In genomic region chr17:30097677-30098076, GRCm38 (mm10) we compare ENCODE assay signal across 24 mouse cellular contexts.
DNase-seq lines count a peak whose midpoint lies in the region; ATAC-seq and TF ChIP-seq lines count a peak whose summit lies in the region.
"Had no signal": no experiment of that assay in that cellular context is flagged by ENCODE, and none has a peak within 500 bp of the region (broad histone marks: within the 10 kb centered on the region; RNA-seq: fewer than 3 reads in every experiment).

No protein-coding gene starts in this region.

- H3K9me3 ChIP-seq in heart, embryonic 10.5 days = no peaks in the 10 kb centered on the region; the same call in 1 of the 2 replicates
- no peaks in the 10 kb centered on the region for H3K9me3 ChIP-seq in heart, postnatal 0 days (replicated peaks; ENCODE audit: control insufficient read depth, low read length)
- no peaks in the 10 kb centered on the region for H3K9me3 ChIP-seq in MEL (replicated peaks; ENCODE audit: insufficient read depth, low read length)
- H3K9me3 ChIP-seq: forebrain, embryonic 12.5 days had no signal

- peaks cover 33% of the 10 kb centered on the region for H3K4me1 ChIP-seq in heart, embryonic 10.5 days
- peaks cover 32% of the 10 kb centered on the region for H3K4me1 ChIP-seq in heart, postnatal 0 days (ENCODE audit: control insufficient read depth, insufficient read depth)
- H3K4me1 ChIP-seq in MEL (ENCODE audit: control insufficient read depth in 1 of 2, insufficient read depth in 2 of 2, low read length in 2 of 2) = peaks cover 25% of the 10 kb centered on the region in 2 experiments

- no peak overlapping the region for H3K4me2 ChIP-seq in heart, postnatal 0 days (ENCODE audit: low read depth, low read length)
- H3K4me2 ChIP-seq: embryonic facial prominence, embryonic 12.5 days; forebrain, embryonic 12.5 days had no signal

- H3K27ac ChIP-seq in heart, embryonic 10.5 days = 0 out of 2 replicates have a peak overlapping the region, but pooled peaks have one; percentile 22
- 0 out of 2 replicates have a peak overlapping the region, but pooled peaks have one; percentile 38 for H3K27ac ChIP-seq in heart, postnatal 0 days (ENCODE audit: low read depth)
- peak overlapping the region; percentile 23 for H3K27ac ChIP-seq in MEL (ENCODE audit: control insufficient read depth, low read depth, low read length)
- H3K27ac ChIP-seq: embryonic facial prominence, embryonic 10.5 days; embryonic facial prominence, embryonic 12.5 days; forebrain, embryonic 10.5 days; forebrain, embryonic 12.5 days had no signal

- TF ChIP-seq RAD21 in MEL (IDR thresholded peaks at IDR 0.05; ENCODE audit: low read depth, low read length) = no peak

- H3K4me3 ChIP-seq in heart, embryonic 10.5 days = no peak overlapping the region
- H3K4me3 ChIP-seq in heart, postnatal 0 days (ENCODE audit: low read depth, low read length) = no peak overlapping the region
- H3K4me3 ChIP-seq in MEL (ENCODE audit: control insufficient read depth in 1 of 2, insufficient read depth in 1 of 2, low read depth in 2 of 2, low read length in 2 of 2) = no peak overlapping the region
- H3K4me3 ChIP-seq: embryonic facial prominence, embryonic 10.5 days; embryonic facial prominence, embryonic 12.5 days; erythroblast, embryonic 14.5 days; forebrain, embryonic 10.5 days; forebrain, embryonic 12.5 days had no signal

- DNase-seq in heart, embryonic 10.5 days (ENCODE audit: low spot score) = no peak
- no peak for DNase-seq in heart, adult 18-20 months
- no peak for DNase-seq in heart, postnatal 0 days (ENCODE audit: low spot score)
- no peak for DNase-seq in heart, adult 8-10 months (ENCODE audit: low spot score)
- peak; percentile 51 for DNase-seq in MEL (ENCODE audit: low read depth, low spot score)
- DNase-seq in cerebellum, adult 18-20 months = no peak
- DNase-seq: adrenal gland, adult 2 months; adrenal gland, postnatal 10 days; adrenal gland, postnatal 25 days; B cell, adult 2 months; cerebellum, adult 11 months; cerebellum, adult 2 months; cerebellum, adult 9-10 months; cerebellum, postnatal 10 days; cerebellum, postnatal 25 days had no signal

- peaks cover 21% of the 10 kb centered on the region for H3K36me3 ChIP-seq in heart, embryonic 10.5 days
- peaks cover 10% of the 10 kb centered on the region; the same call in 1 of the 2 replicates for H3K36me3 ChIP-seq in heart, postnatal 0 days (replicated peaks; ENCODE audit: control insufficient read depth, insufficient read depth, low read length)
- H3K36me3 ChIP-seq in MEL (ENCODE audit: control insufficient read depth in 1 of 2, insufficient read depth in 2 of 2, low read length in 2 of 2) = peaks cover 7 to 37% of the 10 kb centered on the region in 2 experiments; a peak in 3 of 4 replicates

- no peak overlapping the region for H3K9ac ChIP-seq in heart, postnatal 0 days (replicated peaks; ENCODE audit: low read depth, low read length)
- H3K9ac ChIP-seq in MEL (ENCODE audit: control insufficient read depth, low read depth, low read length, poor library complexity, severe bottlenecking) = no peak overlapping the region
- H3K9ac ChIP-seq: embryonic facial prominence, embryonic 12.5 days; forebrain, embryonic 12.5 days had no signal

- WGBS in heart, embryonic 10.5 days = 62% methylated on average over 4 of the region's 4 CpGs
- 44% methylated on average over 4 of the region's 4 CpGs for WGBS in heart, postnatal 0 days

- no peak for TF ChIP-seq CTCF in heart, postnatal 0 days (IDR thresholded peaks at IDR 0.05; ENCODE audit: low read depth)
- no peak for TF ChIP-seq CTCF in MEL (IDR thresholded peaks at IDR 0.05 in 2 of 3, conservative IDR thresholded peaks at IDR 0.05 in 1 of 3; ENCODE audit: control insufficient read depth in 1 of 3, insufficient read depth in 1 of 3, low read depth in 2 of 3, low read length in 3 of 3, poor library complexity in 1 of 3, severe bottlenecking in 1 of 3)

- no peaks in the 10 kb centered on the region for H3K79me2 ChIP-seq in MEL (ENCODE audit: control insufficient read depth, insufficient read depth, low read length, poor library complexity)

- no peaks in the 10 kb centered on the region for H3K27me3 ChIP-seq in heart, embryonic 10.5 days (ENCODE audit: insufficient read depth, poor library complexity, severe bottlenecking)
- H3K27me3 ChIP-seq in heart, postnatal 0 days (ENCODE audit: control insufficient read depth, insufficient read depth, low read length) = no peaks in the 10 kb centered on the region
- H3K27me3 ChIP-seq in MEL (ENCODE audit: control insufficient read depth in 1 of 2, insufficient read depth in 2 of 2, low read length in 2 of 2) = no peaks in the 10 kb centered on the region
- H3K27me3 ChIP-seq: CH12.LX; embryonic facial prominence, embryonic 12.5 days; forebrain, embryonic 12.5 days had no signal

- no peak for TF ChIP-seq EP300 in heart, postnatal 0 days (IDR thresholded peaks at IDR 0.05; ENCODE audit: low read depth)
- TF ChIP-seq EP300 in MEL (IDR thresholded peaks at IDR 0.05; ENCODE audit: low read depth in 1 of 2, low read length in 2 of 2) = peak; percentile 52 to 73

- ATAC-seq in heart, postnatal 0 days (ENCODE audit: insufficient read depth, low read depth) = no peak
- ATAC-seq: CD4-positive, CD25-positive, alpha-beta regulatory T cell, adult 4 months; forebrain, embryonic 14.5 days; forebrain, embryonic 16.5 days had no signal

- no peak for TF ChIP-seq POLR2A in MEL (IDR thresholded peaks at IDR 0.05; ENCODE audit: control insufficient read depth in 1 of 2, insufficient read depth in 1 of 2, low read depth in 1 of 2, low read length in 2 of 2, poor library complexity in 1 of 2)

TF ChIP-seq in MEL, 35 proteins besides CTCF, POLR2A, EP300 and RAD21:
- no peak for TF ChIP-seq CHD2 (IDR thresholded peaks at IDR 0.05; ENCODE audit: low read length)
- no peak for TF ChIP-seq ZC3H11A (IDR thresholded peaks at IDR 0.05; ENCODE audit: low read depth, low read length)
- peak; percentile 73 for TF ChIP-seq RCOR1 (IDR thresholded peaks at IDR 0.05; ENCODE audit: low read depth, low read length)
- no peak for TF ChIP-seq BHLHE40 (IDR thresholded peaks at IDR 0.05; ENCODE audit: borderline replicate concordance, low read depth, low read length)
- TF ChIP-seq ETS1 (IDR thresholded peaks at IDR 0.05; ENCODE audit: low read depth, low read length) = peak; percentile 48
- no peak for TF ChIP-seq ELF1 (IDR thresholded peaks at IDR 0.05; ENCODE audit: low read depth, low read length)
- TF ChIP-seq USF1 (IDR thresholded peaks at IDR 0.05; ENCODE audit: low read depth, low read length) = no peak
- no peak for TF ChIP-seq NRF1 (IDR thresholded peaks at IDR 0.05; ENCODE audit: insufficient read depth, low read depth, low read length, poor library complexity, severe bottlenecking)
- TF ChIP-seq MEF2A (IDR thresholded peaks at IDR 0.05; ENCODE audit: extremely low read depth, insufficient replicate concordance, low read depth, low read length, poor library complexity, severe bottlenecking) = no peak
- TF ChIP-seq HCFC1 (IDR thresholded peaks at IDR 0.05; ENCODE audit: low read depth, low read length) = no peak
- TF ChIP-seq TAL1 (IDR thresholded peaks at IDR 0.05; ENCODE audit: low read length) = no peak
- TF ChIP-seq MYC (IDR thresholded peaks at IDR 0.05; ENCODE audit: low read depth, low read length) = no peak; the same call in 1 of the 2 replicates
- no peak for TF ChIP-seq E2F4 (IDR thresholded peaks at IDR 0.05; ENCODE audit: borderline replicate concordance, low read depth, low read length)
- no peak for TF ChIP-seq POLR2AphosphoS2 (IDR thresholded peaks at IDR 0.05; ENCODE audit: low read length)
- no peak for TF ChIP-seq USF2 (IDR thresholded peaks at IDR 0.05; ENCODE audit: borderline replicate concordance in 1 of 2, insufficient read depth in 1 of 2, low read depth in 1 of 2, low read length in 2 of 2)
- no peak for TF ChIP-seq ZKSCAN1 (IDR thresholded peaks at IDR 0.05; ENCODE audit: low read depth, low read length)
- no peak for TF ChIP-seq SMC3 (IDR thresholded peaks at IDR 0.05; ENCODE audit: low read depth, low read length)
- no peak for TF ChIP-seq UBTF (IDR thresholded peaks at IDR 0.05; ENCODE audit: borderline replicate concordance, insufficient read depth, low read depth, low read length)
- TF ChIP-seq MAFK (IDR thresholded peaks at IDR 0.05; ENCODE audit: borderline replicate concordance, low read depth, low read length) = no peak
- TF ChIP-seq POLR2AphosphoS5 (IDR thresholded peaks at IDR 0.05; ENCODE audit: borderline replicate concordance, low read depth, low read length) = no peak
- peak; percentile 50 for TF ChIP-seq SIN3A (IDR thresholded peaks at IDR 0.05; ENCODE audit: low read length)
- no peak for TF ChIP-seq ZMIZ1 (IDR thresholded peaks at IDR 0.05; ENCODE audit: low read depth, low read length)
- TF ChIP-seq GABPA (IDR thresholded peaks at IDR 0.05; ENCODE audit: low read depth, low read length) = no peak
- no peak; the same call in 1 of the 2 replicates for TF ChIP-seq MYB (IDR thresholded peaks at IDR 0.05; ENCODE audit: low read depth, low read length)
- no peak for TF ChIP-seq JUND (IDR thresholded peaks at IDR 0.05; ENCODE audit: low read depth, low read length)
- no peak for TF ChIP-seq CHD1 (IDR thresholded peaks at IDR 0.05; ENCODE audit: low read depth, low read length)
- no peak for TF ChIP-seq KAT2A (conservative IDR thresholded peaks at IDR 0.05; ENCODE audit: low read depth, low read length)
- no peak for TF ChIP-seq ZNF384 (IDR thresholded peaks at IDR 0.05; ENCODE audit: low read depth, low read length)
- no peak for TF ChIP-seq TBP (IDR thresholded peaks at IDR 0.05; ENCODE audit: low read depth, low read length)
- TF ChIP-seq TCF12 (IDR thresholded peaks at IDR 0.05; ENCODE audit: low read depth, low read length) = peak; percentile 38; the same call in 1 of the 2 replicates
- TF ChIP-seq MAZ (IDR thresholded peaks at IDR 0.05; ENCODE audit: low read depth, low read length) = no peak
- no peak; the same call in 1 of the 2 replicates for TF ChIP-seq MAX (IDR thresholded peaks at IDR 0.05; ENCODE audit: low read length)
- peak; percentile 53; the same call in 1 of the 2 replicates for TF ChIP-seq MXI1 (IDR thresholded peaks at IDR 0.05; ENCODE audit: low read depth, low read length)
- peak; percentile 62; the same call in 1 of the 2 replicates for TF ChIP-seq GATA1 (IDR thresholded peaks at IDR 0.05; ENCODE audit: low read depth, low read length)
- no peak for TF ChIP-seq NELFE (IDR thresholded peaks at IDR 0.05; ENCODE audit: low read depth, low read length)
